8 mouse cellular contexts compared by ENCODE assay signal in genomic region chr12:25092751-25093211, GRCm38 (mm10). TPM values are rescaled to one million over a fixed set of nuclear protein-coding genes. Genes with fewer than 3 reads are reported as not detected.
DNase-seq lines count a peak whose midpoint lies in the region; ATAC-seq and TF ChIP-seq lines count a peak whose summit lies in the region.

No protein-coding gene starts in this region.

- peaks cover 2% of the 10 kb centered on the region for H3K4me1 ChIP-seq in ES-Bruce4 (ENCODE audit: control insufficient read depth, insufficient read depth, low read length)
- peaks cover 25% of the 10 kb centered on the region for H3K4me1 ChIP-seq in embryonic facial prominence, embryonic 15.5 days
- peaks cover 37% of the 10 kb centered on the region for H3K4me1 ChIP-seq in hindbrain, embryonic 10.5 days (replicated peaks)

- WGBS in embryonic facial prominence, embryonic 15.5 days: 3% methylated on average over 17 of the region's 17 CpGs
- under 1% methylated on average over 17 of the region's 17 CpGs for WGBS in hindbrain, embryonic 10.5 days

- TF ChIP-seq CTCF in ES-Bruce4 (IDR thresholded peaks at IDR 0.05; ENCODE audit: low read depth, low read length): no peak

- H3K36me3 ChIP-seq in ES-Bruce4 (ENCODE audit: control insufficient read depth, insufficient read depth, low read length, poor library complexity, severe bottlenecking): no peaks in the 10 kb centered on the region
- H3K36me3 ChIP-seq in embryonic facial prominence, embryonic 15.5 days: no peaks in the 10 kb centered on the region
- peaks cover 5% of the 10 kb centered on the region; the same call in 1 of the 2 replicates for H3K36me3 ChIP-seq in hindbrain, embryonic 10.5 days

- no peak overlapping the region for H3K9ac ChIP-seq in ES-Bruce4 (ENCODE audit: low read depth, poor library complexity, severe bottlenecking)
- no peak overlapping the region for H3K9ac ChIP-seq in embryonic facial prominence, embryonic 15.5 days

- intact Hi-C loops in left cerebral cortex, postnatal 36 days (cut with DNase I): loop anchor here (1.0 to 10.0 kb wide), 8 partner anchors 322 to 1184 kb away; no protein-coding TSS in a partner anchor

- 0 out of 2 replicates have a peak, but pooled peaks have one; percentile 49 for TF ChIP-seq EP300 in ES-Bruce4 (IDR thresholded peaks at IDR 0.05; ENCODE audit: insufficient read depth, low read depth, low read length)

- H3K4me2 ChIP-seq in embryonic facial prominence, embryonic 15.5 days (replicated peaks): peak overlapping the region; percentile 57

- no peaks in the 10 kb centered on the region for H3K9me3 ChIP-seq in ES-Bruce4 (replicated peaks; ENCODE audit: control insufficient read depth, insufficient read depth, low read length, poor library complexity, severe bottlenecking)
- H3K9me3 ChIP-seq in embryonic facial prominence, embryonic 15.5 days (replicated peaks): no peaks in the 10 kb centered on the region
- no peaks in the 10 kb centered on the region for H3K9me3 ChIP-seq in hindbrain, embryonic 10.5 days

- peak; percentile 44 for ATAC-seq in embryonic facial prominence, embryonic 15.5 days (ENCODE audit: insufficient number of reproducible peaks, low FRiP score, low TSS enrichment, low read depth)

- TF ChIP-seq POLR2A in ES-Bruce4 (IDR thresholded peaks at IDR 0.05; ENCODE audit: insufficient read depth, low read length): no peak

- peak; percentile 86 for DNase-seq in adrenal gland, postnatal 10 days
- DNase-seq in hindbrain, embryonic 10.5 days (ENCODE audit: low spot score): no peak
- DNase-seq in left cerebral cortex, postnatal 36 days (ENCODE audit: low spot score in 2 of 2): peak; percentile 34 to 38
- DNase-seq in mesoderm, embryonic 11.5 days (ENCODE audit: low read depth, low spot score): peak; percentile 72
- DNase-seq in testis, postnatal 10 days (ENCODE audit: low spot score): peak; percentile 76
- no peak for DNase-seq in MN1 (ENCODE audit: low spot score)

- 0 out of 2 replicates have a peak, but pooled peaks cover 3% of the 10 kb centered on the region for H3K27me3 ChIP-seq in ES-Bruce4 (ENCODE audit: control insufficient read depth, insufficient read depth, low read length, poor library complexity, severe bottlenecking)
- H3K27me3 ChIP-seq in embryonic facial prominence, embryonic 15.5 days: no peaks in the 10 kb centered on the region
- H3K27me3 ChIP-seq in hindbrain, embryonic 10.5 days (ENCODE audit: insufficient read depth, poor library complexity, severe bottlenecking): peaks cover 10% of the 10 kb centered on the region

- H3K27ac ChIP-seq in ES-Bruce4 (ENCODE audit: insufficient read depth, low read length): peak overlapping the region; percentile 17; the same call in 1 of the 2 replicates
- H3K27ac ChIP-seq in embryonic facial prominence, embryonic 15.5 days (replicated peaks): peak overlapping the region; percentile 51; the same call in 1 of the 2 replicates
- H3K27ac ChIP-seq in hindbrain, embryonic 10.5 days: peak overlapping the region; percentile 79

- peak overlapping the region; percentile 67 for H3K4me3 ChIP-seq in ES-Bruce4 (ENCODE audit: low read depth, low read length)
- H3K4me3 ChIP-seq in embryonic facial prominence, embryonic 15.5 days (replicated peaks): peak overlapping the region; percentile 39
- peak overlapping the region; percentile 85 for H3K4me3 ChIP-seq in hindbrain, embryonic 10.5 days

RNA-seq across cellular contexts. Expression of gene Id2, which starts 4.2 kb away (rescaled TPM):
- 66.7 and 67.0 TPM in 2 replicates for polyA plus RNA-seq in ES-Bruce4 (2011; ENCODE audit: insufficient read depth, insufficient read length, low read depth, missing spikeins)
- total RNA-seq in adrenal gland, postnatal 10 days (2021): 100 to 1,000 TPM; 295 to 323 TPM
- polyA plus RNA-seq in embryonic facial prominence, embryonic 15.5 days (2015; fragmentation: Nextera tagmentation; extraction: Ambion mirVana): 295 and 296 TPM in 2 replicates
- 360 and 369 TPM in 2 replicates for polyA plus RNA-seq in hindbrain, embryonic 10.5 days (2016; fragmentation: Nextera tagmentation; extraction: Ambion mirVana)
- total RNA-seq in left cerebral cortex, postnatal 36 days (2021): 100 to 1,000 TPM; 155 to 170 TPM

Comparison
In these comparisons a context has a peak if more than half of its experiments do, and no peak if none do; other contexts are left out.
1. H3K27ac ChIP-seq: peak in every context shown above with its lines; median percentile 79 in hindbrain, embryonic 10.5 days; 51 in embryonic facial prominence, embryonic 15.5 days; 17 in ES-Bruce4.
2. DNase-seq: peak in adrenal gland, postnatal 10 days (single experiment), left cerebral cortex, postnatal 36 days (2 of 2), mesoderm, embryonic 11.5 days (single experiment) and testis, postnatal 10 days (single experiment); none in hindbrain, embryonic 10.5 days (single experiment) and MN1 (single experiment).
3. Peak in every context shown above with its lines, with median percentiles within 50 percentile points of each other: H3K4me3 ChIP-seq.